Mouse (Mus musculus): ENCODE measurements at regions not wholly inside any gene's neighbourhood (a gene's known extent, or its start where the extent isn't known, plus 50 kb on each side); places are given as distances from the start of the nearest gene placed in this dataset.

- Histone ChIP-seq H3K4me3 (ENCODE audit: low read depth, low read length) (peak overlapping the region; percentile 43), H3K4me2 (replicated peaks; ENCODE audit: low read depth, low read length) (peak overlapping the region; percentile 30), H3K9ac (ENCODE audit: low read depth, low read length) (peak overlapping the region; percentile 58), H3K4me1 (replicated peaks; ENCODE audit: control insufficient read depth, insufficient read depth, low read length) (peaks cover 3% of the 10 kb centered on the region; the same call in 1 of the 2 replicates), H3K36me3 (ENCODE audit: control insufficient read depth, insufficient read depth, low read length) (no peaks in the 10 kb centered on the region), H3K27me3 (ENCODE audit: control insufficient read depth, insufficient read depth, low read length) (no peaks in the 10 kb centered on the region), H3K27ac (ENCODE audit: low read depth, low read length) (peak overlapping the region; percentile 79; the same call in 1 of the 2 replicates), H3K9me3 (ENCODE audit: control insufficient read depth, low read length) (no peaks in the 10 kb centered on the region)
- 13% methylated on average over 8 of the region's 8 CpGs for WGBS
- ATAC-seq (ENCODE audit: low FRiP score) (0 out of 2 replicates have a peak, but pooled peaks have one; percentile 20), DNase-seq (ENCODE audit: low spot score) (peak; percentile 67)
Observed at GRCm38 (mm10) chr16:77330996-77331395, 270.9 kb downstream of the Gm11146 start.

DNA sequence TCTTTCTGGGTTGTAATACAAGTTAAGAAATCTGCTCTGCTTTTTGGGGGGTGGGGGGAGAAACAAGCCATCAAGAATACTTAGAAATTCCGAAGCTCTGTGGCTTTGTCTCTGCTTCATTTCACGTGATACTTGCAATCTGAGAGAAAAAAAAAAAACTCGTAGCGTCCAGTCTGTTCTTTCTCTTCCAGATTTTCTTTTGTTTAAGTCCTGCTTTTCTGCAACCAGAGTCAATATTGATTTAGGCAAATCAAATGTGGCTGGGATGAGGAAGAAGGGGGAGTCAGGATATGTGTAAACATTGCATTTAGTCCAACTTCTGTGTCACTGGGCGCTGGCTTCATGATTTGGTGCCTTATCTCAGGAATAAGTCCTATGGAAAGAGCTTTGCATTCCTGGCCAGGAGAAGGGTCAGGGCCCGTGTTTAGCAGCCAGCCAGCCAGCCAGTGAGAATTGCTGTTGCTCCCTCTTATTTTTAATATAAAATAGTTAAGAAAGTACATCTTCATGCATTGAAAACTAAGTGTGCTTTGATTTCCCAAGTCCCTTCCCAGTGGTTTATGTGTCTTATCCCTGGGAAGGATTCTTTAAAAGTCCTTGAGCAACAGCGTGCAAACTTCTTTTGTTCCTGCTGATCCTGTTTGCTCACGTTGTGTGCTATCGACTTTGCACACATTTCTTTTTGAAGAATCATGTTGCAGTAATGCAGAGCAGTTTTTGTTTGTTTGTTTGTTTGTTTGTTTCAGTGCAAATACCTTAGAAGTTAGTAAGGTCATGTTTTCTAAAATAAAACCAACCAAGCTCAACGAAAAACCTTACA is 272.0 kb downstream of the Gm11146 start:
- WGBS = 12% methylated on average over 10 of the region's 10 CpGs
- Histone ChIP-seq H3K9me3 (ENCODE audit: control insufficient read depth, low read length) (no peaks in the 10 kb centered on the region), H3K9ac (ENCODE audit: low read depth, low read length) (peak overlapping the region; percentile 58), H3K4me2 (replicated peaks; ENCODE audit: low read depth, low read length) (peak overlapping the region; percentile 30), H3K27ac (ENCODE audit: low read depth, low read length) (peak overlapping the region; percentile 79), H3K27me3 (ENCODE audit: control insufficient read depth, insufficient read depth, low read length) (no peaks in the 10 kb centered on the region), H3K36me3 (ENCODE audit: control insufficient read depth, insufficient read depth, low read length) (no peaks in the 10 kb centered on the region), H3K4me3 (ENCODE audit: low read depth, low read length) (peak overlapping the region; percentile 43), H3K4me1 (replicated peaks; ENCODE audit: control insufficient read depth, insufficient read depth, low read length) (peaks cover 3% of the 10 kb centered on the region; the same call in 1 of the 2 replicates)
- peak; percentile 62 for DNase-seq (ENCODE audit: low spot score)
- no peak for ATAC-seq (ENCODE audit: low FRiP score)

GRCm38 (mm10) chr16:77329160-77329691 is 272.7 kb downstream of the Gm11146 start:
- DNase-seq (ENCODE audit: low spot score) (peak; percentile 75), ATAC-seq (ENCODE audit: low FRiP score) (peak; percentile 69)
- Histone ChIP-seq H3K4me1 (replicated peaks; ENCODE audit: control insufficient read depth, insufficient read depth, low read length) (peaks cover 3% of the 10 kb centered on the region; the same call in 1 of the 2 replicates), H3K36me3 (ENCODE audit: control insufficient read depth, insufficient read depth, low read length) (no peaks in the 10 kb centered on the region), H3K27ac (ENCODE audit: low read depth, low read length) (peak overlapping the region; percentile 79), H3K4me2 (replicated peaks; ENCODE audit: low read depth, low read length) (peak overlapping the region; percentile 30), H3K4me3 (ENCODE audit: low read depth, low read length) (peak overlapping the region; percentile 43), H3K27me3 (ENCODE audit: control insufficient read depth, insufficient read depth, low read length) (no peaks in the 10 kb centered on the region), H3K9me3 (ENCODE audit: control insufficient read depth, low read length) (no peaks in the 10 kb centered on the region), H3K9ac (ENCODE audit: low read depth, low read length) (peak overlapping the region; percentile 58)
- WGBS = 6% methylated on average over 17 of the region's 17 CpGs

GRCm38 (mm10) chr16:77328628-77329159 is 273.2 kb downstream of the Gm11146 start:
- no peaks in the 10 kb centered on the region for H3K27me3 ChIP-seq (ENCODE audit: control insufficient read depth, insufficient read depth, low read length)
- H3K4me3 ChIP-seq (ENCODE audit: low read depth, low read length) = peak overlapping the region; percentile 43
- peak; percentile 88 for ATAC-seq (ENCODE audit: low FRiP score)
- no peak for DNase-seq (ENCODE audit: low spot score)
- no peaks in the 10 kb centered on the region for H3K9me3 ChIP-seq (ENCODE audit: control insufficient read depth, low read length)
- H3K27ac ChIP-seq (ENCODE audit: low read depth, low read length) = peak overlapping the region; percentile 79
- H3K4me1 ChIP-seq (replicated peaks; ENCODE audit: control insufficient read depth, insufficient read depth, low read length) = peaks cover 3% of the 10 kb centered on the region; the same call in 1 of the 2 replicates
- H3K36me3 ChIP-seq (ENCODE audit: control insufficient read depth, insufficient read depth, low read length) = no peaks in the 10 kb centered on the region
- peak overlapping the region; percentile 30 for H3K4me2 ChIP-seq (replicated peaks; ENCODE audit: low read depth, low read length)
- 28% methylated on average over 6 of the region's 6 CpGs for WGBS
- H3K9ac ChIP-seq (ENCODE audit: low read depth, low read length) = peak overlapping the region; percentile 58

DNA sequence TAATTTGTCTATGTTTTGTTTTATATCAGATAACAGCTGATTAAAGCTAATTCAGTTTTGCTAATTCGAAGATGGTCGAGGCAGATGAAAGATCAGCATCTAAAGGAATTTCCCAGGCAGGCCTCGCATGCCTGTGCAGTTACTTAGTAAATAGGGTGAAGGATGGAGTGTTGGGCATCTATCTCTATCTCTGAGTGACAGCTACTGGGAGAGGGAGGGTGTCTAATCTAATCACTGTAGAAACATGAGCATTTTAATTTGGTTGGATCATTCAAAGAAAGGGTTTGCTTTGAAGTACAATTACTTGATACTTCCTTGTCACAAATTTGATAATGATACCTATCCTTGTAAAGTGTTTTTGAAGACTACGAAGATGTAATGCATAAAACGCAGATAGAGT is 273.8 kb downstream of the Gm11146 start:
- H3K36me3 ChIP-seq (ENCODE audit: control insufficient read depth, insufficient read depth, low read length) = no peaks in the 10 kb centered on the region
- H3K9me3 ChIP-seq (ENCODE audit: control insufficient read depth, low read length) = no peaks in the 10 kb centered on the region
- WGBS = 53% methylated on average over 5 of the region's 5 CpGs
- no peak overlapping the region for H3K27ac ChIP-seq (ENCODE audit: low read depth, low read length)
- H3K4me2 ChIP-seq (replicated peaks; ENCODE audit: low read depth, low read length) = no peak overlapping the region
- DNase-seq (ENCODE audit: low spot score) = peak; percentile 10
- H3K4me1 ChIP-seq (replicated peaks; ENCODE audit: control insufficient read depth, insufficient read depth, low read length) = peaks cover 3% of the 10 kb centered on the region; the same call in 1 of the 2 replicates
- no peaks in the 10 kb centered on the region for H3K27me3 ChIP-seq (ENCODE audit: control insufficient read depth, insufficient read depth, low read length)
- no peak for ATAC-seq (ENCODE audit: low FRiP score)
- no peak overlapping the region for H3K4me3 ChIP-seq (ENCODE audit: low read depth, low read length)
- H3K9ac ChIP-seq (ENCODE audit: low read depth, low read length) = no peak overlapping the region

GRCm38 (mm10) chr16:77322338-77322737 is 279.6 kb downstream of the Gm11146 start:
- no peaks in the 10 kb centered on the region for H3K4me1 ChIP-seq (replicated peaks; ENCODE audit: control insufficient read depth, insufficient read depth, low read length)
- peak; percentile 37 for DNase-seq (ENCODE audit: low spot score)
- ATAC-seq (ENCODE audit: low FRiP score) = peak; percentile 82
- WGBS = 24% methylated on average over 5 of the region's 5 CpGs
- no peaks in the 10 kb centered on the region for H3K36me3 ChIP-seq (ENCODE audit: control insufficient read depth, insufficient read depth, low read length)
- no peak overlapping the region for H3K27ac ChIP-seq (ENCODE audit: low read depth, low read length)
- H3K9ac ChIP-seq (ENCODE audit: low read depth, low read length) = no peak overlapping the region
- no peak overlapping the region for H3K4me2 ChIP-seq (replicated peaks; ENCODE audit: low read depth, low read length)
- no peak overlapping the region for H3K4me3 ChIP-seq (ENCODE audit: low read depth, low read length)
- H3K27me3 ChIP-seq (ENCODE audit: control insufficient read depth, insufficient read depth, low read length) = no peaks in the 10 kb centered on the region
- H3K9me3 ChIP-seq (ENCODE audit: control insufficient read depth, low read length) = no peaks in the 10 kb centered on the region

DNA sequence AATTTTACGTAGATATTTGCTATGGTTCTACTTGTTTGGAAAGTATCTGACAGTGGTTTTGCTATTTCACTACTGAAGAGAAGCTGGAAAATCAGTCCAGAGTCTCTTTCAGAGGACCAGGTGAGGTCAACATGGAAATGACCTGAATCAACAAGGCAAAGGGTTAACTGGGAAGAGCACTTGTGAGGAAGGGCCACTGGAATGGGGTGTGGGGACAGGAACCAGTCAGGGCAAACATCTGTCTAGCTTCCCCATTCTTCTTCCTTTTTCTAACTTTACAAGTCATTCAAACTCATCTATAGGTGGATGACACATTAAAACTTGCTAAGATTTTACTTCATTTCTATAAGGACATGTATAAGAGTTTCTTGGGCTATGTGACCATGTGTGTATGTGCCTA is 283.7 kb downstream of the Gm11146 start:
- H3K27me3 ChIP-seq (ENCODE audit: control insufficient read depth, insufficient read depth, low read length) = no peaks in the 10 kb centered on the region
- no peak overlapping the region for H3K4me3 ChIP-seq (ENCODE audit: low read depth, low read length)
- no peak for ATAC-seq (ENCODE audit: low FRiP score)

DNA sequence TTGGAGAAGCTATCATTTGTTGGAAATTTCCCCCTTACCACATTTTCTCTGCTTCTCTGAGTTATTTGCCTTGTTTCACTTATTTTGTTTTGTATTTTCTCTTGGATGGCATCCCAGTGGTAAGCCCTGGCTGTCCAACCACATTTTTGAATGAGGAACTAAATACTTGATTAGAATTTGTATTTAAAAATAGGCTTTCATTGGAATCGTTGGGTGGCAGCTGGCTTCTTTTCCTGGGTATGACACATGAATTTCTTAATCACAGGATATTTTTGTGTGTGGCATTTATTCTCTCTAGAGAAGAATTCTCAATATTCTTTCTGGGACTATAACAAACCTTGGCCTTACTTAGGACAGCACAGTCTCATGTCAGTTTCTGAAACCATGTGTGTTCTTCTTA is 286.5 kb downstream of the Gm11146 start:
- Histone ChIP-seq H3K4me1 (replicated peaks; ENCODE audit: control insufficient read depth, insufficient read depth, low read length) (no peaks in the 10 kb centered on the region), H3K4me2 (replicated peaks; ENCODE audit: low read depth, low read length) (no peak overlapping the region), H3K27me3 (ENCODE audit: control insufficient read depth, insufficient read depth, low read length) (no peaks in the 10 kb centered on the region), H3K4me3 (ENCODE audit: low read depth, low read length) (no peak overlapping the region), H3K27ac (ENCODE audit: low read depth, low read length) (no peak overlapping the region), H3K9ac (ENCODE audit: low read depth, low read length) (no peak overlapping the region), H3K36me3 (ENCODE audit: control insufficient read depth, insufficient read depth, low read length) (no peaks in the 10 kb centered on the region), H3K9me3 (ENCODE audit: control insufficient read depth, low read length) (no peaks in the 10 kb centered on the region)
- DNase-seq (ENCODE audit: low spot score) (no peak), ATAC-seq (ENCODE audit: low FRiP score) (no peak)
- 89% methylated on average over 1 of the region's 1 CpGs for WGBS

More for the DNA sequence above, 283.7 kb downstream of the Gm11146 start:
- no peak for DNase-seq (ENCODE audit: low spot score)
- H3K9me3 ChIP-seq (ENCODE audit: control insufficient read depth, low read length) = no peaks in the 10 kb centered on the region
- no peaks in the 10 kb centered on the region for H3K4me1 ChIP-seq (replicated peaks; ENCODE audit: control insufficient read depth, insufficient read depth, low read length)
- H3K9ac ChIP-seq (ENCODE audit: low read depth, low read length) = no peak overlapping the region
- no peaks in the 10 kb centered on the region for H3K36me3 ChIP-seq (ENCODE audit: control insufficient read depth, insufficient read depth, low read length)
- WGBS = 100% methylated on average over 1 of the region's 1 CpGs
- no peak overlapping the region for H3K27ac ChIP-seq (ENCODE audit: low read depth, low read length)
- no peak overlapping the region for H3K4me2 ChIP-seq (replicated peaks; ENCODE audit: low read depth, low read length)

Data from hindbrain, embryonic 11.5 days (tissue).